Mouse (Mus musculus) gastrocnemius, adult 18-20 months (tissue): ENCODE data around the gene Scn11a. TPM values are rescaled to one million over a fixed set of nuclear protein-coding genes. Genes with fewer than 3 reads are reported as not detected.

Experiments used
- DNase-seq: peaks from one replicate; pipeline ENCODE4 v3.0.0; 2021; ENCODE audit warnings: low spot score
- total RNA-seq, 2 experiments: library from RNA; stranded (reverse); gene quantifications; 2 replicates each; pipeline ENCODE4 v1.2.3; 2021

Scn11a gene
- total RNA-seq, 2 experiments from 2014 or later: not detected

- DNase-seq: no peak
Measured at GRCm38 (mm10) chr9:119796791-119797190, 28.5 kb downstream of the Scn11a start.

DNA sequence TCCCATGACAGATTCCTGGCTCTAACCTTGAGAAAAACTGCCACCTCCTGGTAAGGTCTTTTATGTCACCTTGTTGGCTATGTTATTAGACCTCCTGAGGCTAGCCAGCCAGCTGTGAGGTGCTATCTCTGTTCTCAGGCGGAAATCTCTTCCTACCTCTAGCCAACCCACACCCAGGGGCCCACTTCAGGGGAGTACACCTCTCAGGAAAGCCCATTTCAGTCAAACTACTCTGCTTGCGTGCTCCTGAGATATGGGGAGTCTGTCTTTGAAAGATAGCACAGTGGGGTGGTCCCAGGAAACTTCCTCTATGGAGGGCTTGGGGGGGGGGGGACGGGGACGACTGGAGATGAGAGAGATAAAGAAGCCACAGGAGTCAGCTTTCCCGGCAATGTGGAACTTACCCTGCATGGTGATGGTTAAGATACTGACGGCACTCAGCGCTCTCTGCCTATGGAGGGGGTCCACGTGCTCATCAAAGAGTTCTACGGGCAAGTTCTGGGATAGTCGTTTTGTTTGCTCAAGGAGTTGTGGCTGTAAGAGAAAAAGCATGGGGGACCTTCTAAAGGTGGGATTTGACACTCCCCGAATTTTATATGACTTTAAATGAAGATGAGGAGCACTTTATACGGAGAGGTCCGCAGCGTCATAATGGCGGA, 29.9 kb downstream of the Scn11a start:
- DNase-seq: no peak

DNA sequence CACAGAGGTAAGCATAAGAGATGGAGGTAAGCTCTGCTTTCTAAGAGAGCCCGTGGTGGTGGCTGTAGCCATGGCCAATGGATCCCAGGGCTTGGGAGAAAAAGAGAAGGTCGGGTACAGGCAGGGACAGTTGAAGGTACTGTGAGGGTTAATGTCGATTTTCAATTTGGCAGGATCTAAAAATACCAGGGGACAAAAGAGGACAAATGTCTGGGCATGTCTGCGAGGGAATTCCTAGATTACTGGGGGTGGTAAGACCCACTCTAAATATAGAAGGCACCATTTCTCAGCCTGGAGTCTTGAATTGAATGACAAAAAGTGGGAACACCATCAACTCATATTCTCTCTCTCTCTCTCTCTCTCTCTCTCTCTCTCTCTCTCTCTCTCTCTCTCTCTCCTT, 30.8 kb downstream of the Scn11a start:
- DNase-seq: no peak

DNA sequence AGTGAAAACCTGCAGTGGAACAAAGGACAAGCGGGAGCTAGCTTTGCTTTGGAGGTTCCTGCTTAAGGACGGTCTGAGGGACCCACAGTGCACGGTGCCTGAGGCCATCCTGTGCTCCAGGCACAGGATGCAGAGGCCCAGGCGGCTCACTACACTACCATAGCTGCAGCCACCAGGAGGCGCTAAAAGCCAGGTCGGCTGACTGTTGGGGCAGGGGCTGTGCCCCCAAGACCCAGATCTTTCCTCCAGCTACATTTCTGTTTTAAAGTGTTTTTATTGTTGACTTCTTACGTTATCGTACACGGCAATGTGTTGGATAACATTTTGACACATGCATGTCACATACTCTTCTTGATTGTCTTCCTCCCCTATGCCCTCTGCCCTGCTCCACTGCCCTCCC, 32.8 kb downstream of the Scn11a start:
- DNase-seq: no peak

GRCm38 (mm10) chr9:119780901-119781300, 44.4 kb downstream of the Scn11a start:
- no peak for DNase-seq

GRCm38 (mm10) chr9:119776661-119777060, 48.6 kb downstream of the Scn11a start:
- DNase-seq: no peak

- DNase-seq: no peak
Measured at GRCm38 (mm10) chr9:119768585-119768984, 56.7 kb downstream of the Scn11a start.

GRCm38 (mm10) chr9:119760226-119760625, 65.0 kb downstream of the Scn11a start:
- DNase-seq: no peak

DNA sequence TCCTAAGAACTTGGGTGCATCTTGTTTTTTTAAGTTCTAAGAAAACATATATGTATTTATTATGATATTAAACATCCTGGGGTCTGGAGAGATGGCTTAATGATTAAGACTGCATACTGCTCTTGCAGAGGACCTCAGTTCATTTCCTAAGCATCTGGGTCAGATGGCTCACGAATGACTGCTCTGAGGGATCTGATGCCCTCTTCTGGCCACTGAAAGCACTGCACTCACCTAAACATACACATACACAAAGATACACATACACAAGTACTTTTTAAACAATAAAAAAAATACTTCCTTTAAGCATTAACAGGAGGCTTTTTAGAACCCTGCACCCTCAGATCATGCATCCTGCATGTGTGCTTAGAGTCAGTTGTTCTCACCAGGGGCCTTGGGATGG, 65.8 kb downstream of the Scn11a start:
- DNase-seq: no peak

- DNase-seq: no peak
Measured at GRCm38 (mm10) chr9:119751507-119751906, 73.7 kb downstream of the Scn11a start.

DNA sequence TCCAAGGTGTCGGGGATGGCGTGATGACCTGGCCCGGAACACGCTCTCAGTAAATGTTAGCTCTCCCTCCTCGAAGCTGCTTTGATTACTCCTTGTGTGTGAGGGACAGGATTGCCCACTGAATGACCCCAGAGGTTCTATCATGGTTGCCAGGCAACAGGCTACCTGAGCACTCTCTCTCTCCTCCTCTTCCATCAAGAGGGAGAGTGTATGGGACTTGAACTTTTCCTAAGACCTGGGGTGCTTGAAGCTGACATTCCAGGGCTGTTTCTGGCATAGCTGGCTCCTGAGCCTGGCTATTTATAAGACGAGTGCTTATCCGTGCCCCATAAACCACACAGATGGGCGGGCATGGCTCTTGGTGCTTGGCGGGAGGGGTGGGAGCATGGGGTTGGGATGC, 76.1 kb downstream of the Scn11a start:
- DNase-seq: no peak

DNA sequence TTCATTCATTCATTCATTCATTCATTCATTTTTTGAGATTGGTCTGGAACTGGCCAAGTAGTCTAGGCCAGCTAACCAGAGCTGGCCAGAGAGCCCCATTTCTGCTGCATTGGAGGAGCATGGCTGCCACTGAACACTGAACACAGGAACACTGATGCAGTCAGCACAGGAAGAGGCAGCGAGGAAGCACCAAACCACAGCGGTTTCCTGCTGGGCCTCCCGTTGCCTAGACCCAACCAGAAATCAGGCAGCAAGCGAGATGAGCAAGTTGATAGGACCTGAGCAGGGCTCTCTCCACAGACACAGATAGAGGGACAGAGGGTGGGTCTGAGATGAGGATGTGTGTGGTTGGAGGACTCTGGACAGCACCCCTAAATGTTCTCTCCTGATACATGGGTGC, 81.4 kb downstream of the Scn11a start:
- no peak for DNase-seq

- DNase-seq: no peak
Measured at GRCm38 (mm10) chr9:119743312-119743711, 81.9 kb downstream of the Scn11a start.

DNA sequence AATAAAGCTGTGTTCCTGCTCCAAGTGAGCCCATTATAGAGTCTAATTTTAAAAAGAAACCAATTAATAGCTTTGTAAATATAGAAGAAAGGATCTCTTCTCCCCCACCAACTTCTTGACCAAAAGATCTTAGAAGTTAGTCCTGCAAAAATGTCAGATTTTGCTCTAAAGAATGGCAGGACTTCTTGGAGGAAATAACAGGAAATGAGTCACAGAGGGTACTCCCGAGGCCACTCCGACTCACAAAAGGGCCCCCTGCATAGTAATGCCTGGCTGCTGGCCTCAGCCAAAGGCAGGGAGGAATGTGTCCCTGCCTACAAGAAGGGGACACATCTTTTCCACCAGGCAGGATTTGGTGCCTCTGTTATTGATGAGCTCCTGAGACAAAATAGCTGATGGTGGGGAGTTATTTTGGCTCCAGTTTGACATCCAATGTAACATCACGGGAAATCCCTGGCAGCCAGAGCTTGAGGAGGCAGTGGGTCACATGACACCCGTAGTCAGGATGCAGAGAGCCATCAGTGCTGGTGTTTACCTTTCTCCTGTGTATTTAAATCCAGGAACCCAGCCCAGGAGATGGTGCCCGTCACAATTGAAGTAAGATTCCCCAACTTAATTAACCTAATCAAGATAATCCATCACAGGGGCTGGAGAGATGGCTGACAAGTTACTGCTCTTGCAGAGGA, 84.0 kb downstream of the Scn11a start:
- no peak for DNase-seq

- no peak for DNase-seq
Measured at GRCm38 (mm10) chr9:119728412-119729097, 96.7 kb downstream of the Scn11a start.

DNA sequence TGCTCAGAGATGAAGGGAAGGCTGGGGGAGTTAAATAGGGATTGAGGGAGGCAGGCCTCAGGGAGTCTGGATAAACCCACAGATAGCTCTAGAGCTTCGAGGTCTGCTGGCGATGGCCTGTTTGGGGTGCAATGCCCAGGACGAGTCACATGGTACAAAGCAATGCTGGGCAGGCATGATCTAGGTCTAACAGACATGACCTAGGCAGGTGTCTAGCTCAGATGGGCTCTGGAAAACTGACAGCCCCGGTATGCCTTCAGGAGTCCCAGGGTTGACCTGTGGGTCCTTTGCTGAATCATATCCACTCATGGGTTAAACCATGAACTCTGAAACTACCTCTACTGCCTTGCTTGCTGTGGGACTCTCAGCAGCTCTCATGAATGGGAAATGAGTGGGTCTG, 98.3 kb downstream of the Scn11a start:
- DNase-seq: no peak

DNA sequence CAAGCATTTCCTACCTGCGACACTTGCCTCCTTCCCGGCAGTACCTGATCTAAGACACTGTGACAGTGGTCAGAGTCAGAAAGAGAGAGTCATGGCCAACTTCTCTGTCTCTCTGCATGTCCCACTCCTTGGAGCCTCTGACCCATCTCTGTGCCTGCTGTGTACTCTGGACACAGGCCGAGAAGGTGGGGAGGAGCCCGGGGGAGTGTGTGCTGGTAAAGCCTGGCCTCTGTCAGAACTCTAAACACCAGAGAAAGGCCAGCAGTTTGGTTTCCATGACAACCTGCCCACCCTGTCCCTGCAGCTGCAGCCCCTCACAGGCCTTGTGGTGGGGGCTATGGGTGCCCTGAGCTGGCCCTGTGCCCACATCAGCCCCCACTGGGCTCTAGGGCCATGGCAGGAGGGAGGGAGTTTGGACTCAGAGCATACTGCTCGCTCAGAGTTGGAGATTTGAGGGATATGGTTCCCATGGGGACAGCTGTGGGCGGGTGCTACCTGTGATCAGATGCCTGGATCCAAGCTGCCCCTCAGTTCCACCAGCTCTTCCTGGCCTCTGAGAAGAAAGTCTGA, 99.9 kb downstream of the Scn11a start:
- no peak for DNase-seq

- no peak for DNase-seq
Measured at GRCm38 (mm10) chr9:119719222-119719621, 106.0 kb downstream of the Scn11a start, which contains the start of gene Scn10a. TSS of gene Scn10a (minus strand) at chr9:119719322.

GRCm38 (mm10) chr9:119706700-119707099, 118.6 kb downstream of the Scn11a start:
- no peak for DNase-seq
